Mouse (Mus musculus): ENCODE data around the gene Gsap.
"Not testable (repeated sequence)": the region's sequence is repeated elsewhere in the genome, so short reads cannot be mapped to it uniquely, and the experiment has no call there.

- TF ChIP-seq FLI1 (IDR thresholded peaks at IDR 0.05; ENCODE audit: low read length); GATA1 (IDR thresholded peaks at IDR 0.05; ENCODE audit: borderline replicate concordance, low read length): not testable (repeated sequence)
These were observed 44.9 kb upstream of the Gsap start for GRCm38 (mm10) chr5:21141133-21141551.

Data from megakaryocyte, embryonic 14.5 days (primary cell).